Mouse (Mus musculus) forebrain, embryonic 15.5 days (tissue): ENCODE results near the gene Nrbf2. TPM values are rescaled to one million over a fixed set of nuclear protein-coding genes. Genes with fewer than 3 reads are reported as not detected.

Source experiments
- ATAC-seq: fragments of 200-750 bp; cut with Nextera tagmentation; replicated peaks from 2 replicates; pipeline ENCODE4 v1.8.0; 2017; ENCODE audit warnings: mild to moderate bottlenecking, moderate TSS enrichment, moderate library complexity
- H3K27ac ChIP-seq: fragments of 300-500 bp; sonication (generic); replicated peaks from 2 replicates; pipeline ENCODE4 v1.5.1; 2015; ENCODE audit warnings: mild to moderate bottlenecking, inconsistent platforms
- H3K27me3 ChIP-seq: fragments of 300-500 bp; sonication (generic); 2 replicates; pipeline ENCODE4 v1.6.1; 2015; ENCODE audit warnings: inconsistent platforms
- H3K36me3 ChIP-seq: fragments of 300-500 bp; sonication (generic); 2 replicates; pipeline ENCODE4 v1.6.1; 2015; ENCODE audit warnings: mild to moderate bottlenecking, inconsistent platforms
- H3K4me1 ChIP-seq: fragments of 300-500 bp; sonication (generic); 2 replicates; pipeline ENCODE4 v1.6.1; 2015; ENCODE audit warnings: inconsistent platforms
- H3K4me2 ChIP-seq: fragments of 300-500 bp; sonication (generic); replicated peaks from 2 replicates; pipeline ENCODE4 v1.6.1; 2015; ENCODE audit warnings: mild to moderate bottlenecking, inconsistent platforms
- H3K4me3 ChIP-seq: fragments of 300-500 bp; sonication (generic); 2 replicates; pipeline ENCODE4 v1.5.1; 2015; ENCODE audit warnings: mild to moderate bottlenecking, inconsistent platforms
- H3K9ac ChIP-seq: fragments of 300-500 bp; sonication (generic); replicated peaks from 2 replicates; pipeline ENCODE4 v1.6.1; 2015; ENCODE audit warnings: mild to moderate bottlenecking, inconsistent platforms
- H3K9me3 ChIP-seq: fragments of 300-500 bp; sonication (generic); 2 replicates; pipeline ENCODE4 v1.6.1; 2016; ENCODE audit warnings: inconsistent platforms
- WGBS: fragments of 180-500 bp; shearing (Covaris S2); methylation state at CpG from one replicate; pipeline ENCODE4 v1.1.7; 2015; ENCODE audit warnings: mixed read lengths; 5-methylcytosine and 5-hydroxymethylcytosine counted together
- polyA plus RNA-seq: library from polyadenylated mRNA; unstranded; fragments of >200 nt; fragmentation: Nextera tagmentation; extraction: Ambion mirVana; gene quantifications from 2 replicates; pipeline ENCODE4 v1.2.1, GENCODE M21; 2015

Nrbf2 gene
- 40.5 and 43.9 TPM in 2 replicates for polyA plus RNA-seq

DNA sequence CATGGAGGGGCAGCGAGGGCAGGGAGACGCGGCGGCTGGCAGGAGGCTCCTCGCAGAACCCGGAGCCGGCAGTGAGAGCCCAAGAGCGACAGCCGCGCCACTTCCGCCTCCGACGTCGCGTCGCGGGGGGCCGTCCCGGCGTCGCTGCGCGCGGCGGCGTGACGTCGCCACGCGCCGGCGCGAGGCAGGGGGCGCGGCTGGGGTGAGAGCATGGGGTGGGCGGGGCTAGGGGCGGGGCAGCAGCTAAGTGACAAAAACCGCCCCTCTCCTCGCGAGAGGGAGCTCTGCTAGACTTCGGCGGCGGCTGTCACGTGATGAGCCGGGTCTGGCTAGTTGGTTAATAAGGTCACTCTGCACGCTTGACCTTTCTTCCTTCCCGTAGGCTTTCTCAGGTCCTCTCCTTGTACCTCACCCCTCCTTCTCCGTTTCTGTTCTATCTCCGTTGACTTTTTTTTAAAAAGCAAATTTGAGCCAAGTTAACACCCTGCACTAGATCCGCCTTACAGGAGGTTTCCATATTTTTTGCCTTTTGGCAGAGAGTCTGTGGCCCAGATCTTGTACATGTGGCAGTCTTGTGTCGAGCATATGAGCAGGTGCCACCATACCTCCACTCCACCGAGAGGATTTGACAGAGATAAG, at the start of gene Nrbf2:
TSS of gene Nrbf2 (minus strand) at position 130 of the 639 bp plus-strand sequence.
- H3K27me3 ChIP-seq: no peaks in the 10 kb centered on the region
- H3K4me1 ChIP-seq: peaks cover 28% of the 10 kb centered on the region
- H3K27ac ChIP-seq: peak within 1 kb of the TSS; percentile 75
- H3K9me3 ChIP-seq: no peaks in the 10 kb centered on the region
- no peaks in the 10 kb centered on the region for H3K36me3 ChIP-seq
- WGBS: 3% methylated on average over 50 of the region's 52 CpGs
- peak within 1 kb of the TSS; percentile 85 for H3K9ac ChIP-seq
- peak within 1 kb of the TSS; percentile 93 for H3K4me3 ChIP-seq
- ATAC-seq: peak; percentile 94
- H3K4me2 ChIP-seq: peak within 1 kb of the TSS; percentile 93

GRCm38 (mm10) chr10:67330580-67330979, 45.5 kb upstream of the Nrbf2 start:
- no peak overlapping the region for H3K4me3 ChIP-seq
- H3K9me3 ChIP-seq: no peaks in the 10 kb centered on the region
- H3K27ac ChIP-seq: no peak overlapping the region
- ATAC-seq: no peak
- H3K27me3 ChIP-seq: no peaks in the 10 kb centered on the region
- 93% methylated on average over 2 of the region's 2 CpGs for WGBS
- H3K9ac ChIP-seq: no peak overlapping the region
- H3K4me1 ChIP-seq: no peaks in the 10 kb centered on the region
- H3K36me3 ChIP-seq: no peaks in the 10 kb centered on the region
- H3K4me2 ChIP-seq: no peak overlapping the region

DNA sequence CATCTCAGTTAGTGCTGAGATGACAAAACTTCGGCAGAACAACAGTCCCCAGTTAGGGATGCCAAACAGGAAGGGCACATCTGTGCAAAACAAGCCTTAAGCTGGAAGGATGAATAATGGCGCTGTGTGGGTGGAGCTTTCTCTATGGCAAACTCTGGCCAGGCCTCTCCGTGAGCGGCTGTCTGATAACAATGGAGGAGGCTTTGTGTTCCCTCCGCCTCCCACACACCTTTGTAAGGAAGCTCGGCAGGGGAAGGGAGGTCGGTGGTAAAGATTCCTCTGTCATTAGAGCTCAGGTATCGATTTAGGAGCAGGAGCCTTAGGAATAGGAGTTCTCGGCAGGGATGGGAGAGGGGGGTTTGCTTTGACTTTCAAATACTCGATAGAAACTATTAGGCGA, 44.6 kb upstream of the Nrbf2 start:
- H3K27me3 ChIP-seq: no peaks in the 10 kb centered on the region
- H3K4me3 ChIP-seq: no peak overlapping the region
- H3K36me3 ChIP-seq: no peaks in the 10 kb centered on the region
- ATAC-seq: no peak
- H3K27ac ChIP-seq: no peak overlapping the region
- no peaks in the 10 kb centered on the region for H3K4me1 ChIP-seq
- no peak overlapping the region for H3K9ac ChIP-seq
- WGBS: 22% methylated on average over 11 of the region's 11 CpGs
- H3K9me3 ChIP-seq: no peaks in the 10 kb centered on the region
- no peak overlapping the region for H3K4me2 ChIP-seq

DNA sequence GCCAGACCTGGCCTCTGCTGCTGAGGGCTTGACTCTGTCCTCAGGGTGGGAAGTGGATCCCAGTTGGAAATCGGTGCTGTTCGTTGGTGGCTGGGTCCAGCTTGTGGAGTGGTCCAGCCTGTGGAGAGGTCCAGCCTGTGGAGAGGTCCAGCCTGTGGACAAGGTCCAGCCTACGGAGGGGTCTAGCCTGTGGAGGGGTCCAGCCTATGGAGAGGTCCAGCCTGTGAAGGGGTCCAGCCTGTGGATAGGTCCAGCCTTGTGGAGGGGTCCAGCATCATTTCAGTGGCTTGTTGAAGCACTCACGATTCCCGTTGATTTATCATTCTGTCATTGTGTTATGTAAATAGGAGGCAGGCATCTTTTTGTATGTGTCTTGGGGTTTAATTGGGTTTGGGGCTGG, 43.1 kb upstream of the Nrbf2 start:
- H3K4me1 ChIP-seq: no peaks in the 10 kb centered on the region
- no peak overlapping the region for H3K4me3 ChIP-seq
- H3K27me3 ChIP-seq: no peaks in the 10 kb centered on the region
- no peak overlapping the region for H3K9ac ChIP-seq
- H3K4me2 ChIP-seq: no peak overlapping the region
- no peak for ATAC-seq
- H3K9me3 ChIP-seq: no peaks in the 10 kb centered on the region
- H3K27ac ChIP-seq: no peak overlapping the region
- 87% methylated on average over 5 of the region's 5 CpGs for WGBS
- no peaks in the 10 kb centered on the region for H3K36me3 ChIP-seq

DNA sequence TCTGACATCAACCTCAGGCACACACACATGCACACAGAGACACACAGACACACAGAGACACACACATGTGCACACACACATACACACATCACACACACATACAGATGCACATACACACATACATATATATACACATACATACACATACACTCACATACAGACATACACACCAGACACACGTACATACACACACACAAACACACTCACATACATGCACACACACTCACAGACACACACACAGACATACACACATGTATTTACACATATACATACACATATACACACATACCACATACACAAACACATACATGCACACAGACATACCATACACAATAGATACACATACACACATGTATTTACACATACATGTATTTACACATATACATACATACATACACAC, 38.9 kb upstream of the Nrbf2 start:
- Histone ChIP-seq H3K4me2 (no peak overlapping the region), H3K9me3 (no peaks in the 10 kb centered on the region), H3K9ac (no peak overlapping the region), H3K4me1 (peaks cover 6% of the 10 kb centered on the region), H3K36me3 (no peaks in the 10 kb centered on the region), H3K27ac (no peak overlapping the region), H3K27me3 (peaks cover 2% of the 10 kb centered on the region), H3K4me3 (no peak overlapping the region)
- ATAC-seq: no peak
- WGBS: 76% methylated on average over 1 of the region's 1 CpGs

DNA sequence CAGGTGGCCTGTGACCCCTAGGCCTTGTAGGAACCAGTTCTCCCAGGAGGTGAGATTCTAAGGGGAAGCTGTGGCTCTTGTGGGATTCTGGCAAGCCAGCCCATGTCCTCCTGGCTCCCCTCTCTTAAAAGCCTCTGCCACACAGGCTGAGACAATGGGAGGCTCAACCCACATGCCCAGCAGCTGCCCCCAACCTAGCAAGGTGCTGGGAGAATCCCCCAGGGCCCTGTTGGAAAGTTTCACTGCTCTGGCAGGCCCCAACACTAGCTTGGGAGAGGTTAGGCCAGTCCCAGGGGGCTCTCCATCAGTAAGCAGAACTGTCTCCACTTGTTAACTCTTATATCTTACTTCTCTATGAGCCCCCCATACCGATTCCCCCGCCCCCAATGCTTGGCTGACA, 36.3 kb upstream of the Nrbf2 start:
- no peak overlapping the region for H3K4me2 ChIP-seq
- no peak overlapping the region for H3K4me3 ChIP-seq
- peaks cover 11% of the 10 kb centered on the region for H3K4me1 ChIP-seq
- H3K27ac ChIP-seq: no peak overlapping the region
- no peak overlapping the region for H3K9ac ChIP-seq
- peaks cover 20% of the 10 kb centered on the region for H3K27me3 ChIP-seq
- no peak for ATAC-seq
- H3K36me3 ChIP-seq: no peaks in the 10 kb centered on the region
- H3K9me3 ChIP-seq: no peaks in the 10 kb centered on the region
- 82% methylated on average over 2 of the region's 2 CpGs for WGBS

GRCm38 (mm10) chr10:67320207-67320859, 35.2 kb upstream of the Nrbf2 start:
- 7% methylated on average over 17 of the region's 17 CpGs for WGBS
- H3K4me2 ChIP-seq: peak overlapping the region; percentile 36
- H3K4me1 ChIP-seq: peaks cover 11% of the 10 kb centered on the region
- H3K27me3 ChIP-seq: peaks cover 25% of the 10 kb centered on the region
- H3K27ac ChIP-seq: no peak overlapping the region
- 0 out of 2 replicates have a peak, but pooled peaks have one; percentile 33 for ATAC-seq
- no peaks in the 10 kb centered on the region for H3K9me3 ChIP-seq
- H3K9ac ChIP-seq: no peak overlapping the region; the same call in 1 of the 2 replicates
- H3K36me3 ChIP-seq: no peaks in the 10 kb centered on the region
- H3K4me3 ChIP-seq: peak overlapping the region; percentile 9

DNA sequence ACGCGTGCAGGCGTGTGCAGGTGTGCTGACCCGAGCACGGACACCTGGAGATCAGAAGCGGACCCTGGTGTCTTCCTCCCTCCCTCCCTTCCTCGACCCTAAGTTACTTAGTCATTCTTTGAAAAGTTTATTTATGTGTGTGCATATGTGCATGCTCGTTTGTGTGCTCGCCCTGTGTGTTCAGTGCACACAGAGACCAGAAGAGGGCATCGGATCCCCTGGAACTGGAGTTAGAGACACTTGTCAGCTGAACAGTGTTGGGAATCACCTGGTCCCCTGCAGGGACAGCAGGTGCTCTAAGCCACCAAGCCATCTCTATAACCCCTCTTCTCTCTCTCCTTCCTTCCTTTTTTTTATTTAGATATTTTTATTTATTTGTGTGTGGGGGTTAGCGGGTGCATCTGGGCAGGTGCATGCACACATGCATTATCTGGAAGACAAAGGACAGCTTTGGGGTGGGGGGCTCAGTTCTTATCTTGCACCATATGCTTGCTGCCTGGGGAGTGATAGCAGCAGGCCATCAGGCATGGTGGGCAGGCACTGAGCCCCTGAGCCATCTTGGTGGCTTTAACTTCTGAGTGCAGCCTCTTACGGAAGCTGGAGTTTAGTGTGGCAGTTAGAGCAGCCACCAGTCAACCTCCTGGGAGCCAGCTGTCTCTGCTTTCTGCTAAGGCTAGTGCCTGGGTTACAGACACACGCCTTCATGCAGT, 34.1 kb upstream of the Nrbf2 start:
- Histone ChIP-seq H3K9ac (no peak overlapping the region), H3K27ac (no peak overlapping the region), H3K4me3 (no peak overlapping the region), H3K9me3 (no peaks in the 10 kb centered on the region), H3K4me2 (no peak overlapping the region), H3K4me1 (peaks cover 11% of the 10 kb centered on the region), H3K36me3 (no peaks in the 10 kb centered on the region), H3K27me3 (peaks cover 25% of the 10 kb centered on the region)
- whole genome bisulfite sequencing: 67% methylated on average over 13 of the region's 13 CpGs
- no peak for ATAC-seq

GRCm38 (mm10) chr10:67317931-67318460, 32.9 kb upstream of the Nrbf2 start:
- Histone ChIP-seq H3K9me3 (no peaks in the 10 kb centered on the region), H3K36me3 (no peaks in the 10 kb centered on the region), H3K4me3 (peak overlapping the region; percentile 24), H3K9ac (peak overlapping the region; percentile 32; the same call in 1 of the 2 replicates), H3K4me1 (peaks cover 11% of the 10 kb centered on the region), H3K4me2 (peak overlapping the region; percentile 37), H3K27me3 (peaks cover 25% of the 10 kb centered on the region), H3K27ac (no peak overlapping the region)
- no peak for ATAC-seq
- under 1% methylated on average over 20 of the region's 20 CpGs for WGBS

GRCm38 (mm10) chr10:67314811-67315435, 29.8 kb upstream of the Nrbf2 start:
- peaks cover 25% of the 10 kb centered on the region for H3K27me3 ChIP-seq
- H3K4me2 ChIP-seq: no peak overlapping the region
- 21% methylated on average over 12 of the region's 12 CpGs for WGBS

GRCm38 (mm10) chr10:67312456-67312855, 27.4 kb upstream of the Nrbf2 start:
- Histone ChIP-seq H3K4me3 (no peak overlapping the region), H3K4me2 (no peak overlapping the region), H3K9ac (no peak overlapping the region), H3K36me3 (no peaks in the 10 kb centered on the region), H3K27me3 (peaks cover 13% of the 10 kb centered on the region), H3K4me1 (no peaks in the 10 kb centered on the region), H3K27ac (no peak overlapping the region), H3K9me3 (no peaks in the 10 kb centered on the region)
- WGBS: 73% methylated on average over 6 of the region's 6 CpGs
- no peak for ATAC-seq

More at GRCm38 (mm10) chr10:67314811-67315435, 29.8 kb upstream of the Nrbf2 start:
- no peaks in the 10 kb centered on the region for H3K9me3 ChIP-seq
- no peak overlapping the region for H3K27ac ChIP-seq
- no peak overlapping the region for H3K9ac ChIP-seq
- ATAC-seq: peak; percentile 41
- H3K4me3 ChIP-seq: no peak overlapping the region
- H3K4me1 ChIP-seq: peaks cover 6% of the 10 kb centered on the region
- no peaks in the 10 kb centered on the region for H3K36me3 ChIP-seq
